Mouse (Mus musculus): ENCODE results near the gene Serpina3m. TPM values are rescaled to one million over a fixed set of nuclear protein-coding genes. Genes with fewer than 3 reads are reported as not detected.
"Not testable (repeated sequence)": the region's sequence is repeated elsewhere in the genome, so short reads cannot be mapped to it uniquely, and the experiment has no call there.

Serpina3m gene
- polyA plus RNA-seq, 1 experiment from 2014 or later, result not detected

- 37% methylated on average over 3 of the region's 3 CpGs for WGBS
- H3K4me1 ChIP-seq; H3K4me2 ChIP-seq; H3K27me3 ChIP-seq (replicated peaks); H3K4me3 ChIP-seq; ATAC-seq (replicated peaks); H3K27ac ChIP-seq; H3K36me3 ChIP-seq (replicated peaks); H3K9ac ChIP-seq; H3K9me3 ChIP-seq: not testable (repeated sequence)
Measured at GRCm38 (mm10) chr12:104351812-104352211, 13.5 kb downstream of the Serpina3m start.

DNA sequence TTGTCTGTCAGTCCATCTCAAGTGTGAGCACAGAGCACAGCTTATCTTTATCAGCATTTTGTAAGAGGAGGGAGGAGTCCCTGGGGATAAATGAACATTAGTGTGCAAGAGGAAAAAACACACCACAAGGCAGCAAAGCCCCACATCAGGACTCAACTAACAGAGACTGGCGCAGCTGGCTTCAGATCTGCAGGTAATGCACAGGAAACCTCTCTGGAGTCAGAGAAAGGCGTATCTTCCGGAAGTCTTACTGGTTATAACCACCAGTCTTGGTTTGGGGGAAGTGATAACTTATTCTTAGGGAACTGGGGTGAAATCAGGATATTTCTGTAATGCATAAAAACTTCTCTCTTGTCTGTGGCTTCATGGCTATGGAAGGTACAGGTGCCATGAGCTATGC lies 17.7 kb downstream of the Serpina3m start:
- Histone ChIP-seq H3K27me3 (replicated peaks) (no peaks in the 10 kb centered on the region), H3K4me1 (no peaks in the 10 kb centered on the region), H3K9me3 (no peaks in the 10 kb centered on the region), H3K9ac (no peak overlapping the region), H3K4me2 (no peak overlapping the region), H3K36me3 (replicated peaks) (no peaks in the 10 kb centered on the region), H3K4me3 (no peak overlapping the region), H3K27ac (no peak overlapping the region)
- WGBS, result 84% methylated on average over 3 of the region's 3 CpGs
- no peak for ATAC-seq (replicated peaks)

GRCm38 (mm10) chr12:104369986-104370385 lies 31.7 kb downstream of the Serpina3m start:
- no peaks in the 10 kb centered on the region for H3K27me3 ChIP-seq (replicated peaks)
- no peak overlapping the region for H3K4me3 ChIP-seq
- H3K36me3 ChIP-seq (replicated peaks), result no peaks in the 10 kb centered on the region
- no peak overlapping the region for H3K27ac ChIP-seq
- no peak for ATAC-seq (replicated peaks)
- 84% methylated on average over 3 of the region's 3 CpGs for WGBS
- no peak overlapping the region for H3K4me2 ChIP-seq
- no peaks in the 10 kb centered on the region for H3K4me1 ChIP-seq
- no peak overlapping the region for H3K9ac ChIP-seq
- no peaks in the 10 kb centered on the region for H3K9me3 ChIP-seq

- H3K4me1 ChIP-seq; H3K27ac ChIP-seq; H3K4me3 ChIP-seq; H3K27me3 ChIP-seq (replicated peaks); H3K4me2 ChIP-seq; H3K9me3 ChIP-seq; H3K9ac ChIP-seq; H3K36me3 ChIP-seq (replicated peaks); ATAC-seq (replicated peaks): not testable (repeated sequence)
- 73% methylated on average over 5 of the region's 5 CpGs for WGBS
Measured at GRCm38 (mm10) chr12:104377179-104377578, 38.9 kb downstream of the Serpina3m start.

GRCm38 (mm10) chr12:104378351-104378750 lies 40.1 kb downstream of the Serpina3m start:
- H3K4me3 ChIP-seq; H3K27ac ChIP-seq; H3K4me1 ChIP-seq; H3K27me3 ChIP-seq (replicated peaks); H3K9ac ChIP-seq; H3K9me3 ChIP-seq; H3K4me2 ChIP-seq; ATAC-seq (replicated peaks); H3K36me3 ChIP-seq (replicated peaks): not testable (repeated sequence)
- WGBS, result 80% methylated on average over 2 of the region's 2 CpGs

- H3K27me3 ChIP-seq (replicated peaks); H3K4me1 ChIP-seq; H3K9ac ChIP-seq; H3K9me3 ChIP-seq; H3K27ac ChIP-seq; ATAC-seq (replicated peaks); H3K4me3 ChIP-seq; H3K36me3 ChIP-seq (replicated peaks); H3K4me2 ChIP-seq: not testable (repeated sequence)
- 47% methylated on average over 5 of the region's 5 CpGs for WGBS
Measured at GRCm38 (mm10) chr12:104378815-104379214, 40.5 kb downstream of the Serpina3m start.

DNA sequence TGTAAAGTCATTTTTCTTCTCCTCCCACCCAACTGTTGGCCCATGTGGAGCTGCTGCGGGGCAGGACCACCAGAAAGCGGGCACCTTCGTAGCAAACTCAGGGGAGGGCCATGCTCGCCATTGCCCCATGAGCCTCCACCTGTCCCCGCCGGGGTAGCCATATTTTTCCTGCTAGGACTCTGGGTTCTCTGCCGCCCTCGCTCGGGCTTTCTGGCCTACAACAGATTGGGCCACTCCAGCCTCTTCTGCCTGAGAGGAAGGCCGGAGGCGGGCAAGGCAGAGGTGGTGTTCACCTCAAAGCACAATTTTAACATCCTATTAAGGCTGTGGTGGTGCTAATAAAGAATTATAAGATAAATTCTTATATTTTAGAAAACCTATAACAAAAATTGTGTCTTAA lies 41.6 kb downstream of the Serpina3m start:
- Histone ChIP-seq H3K9me3 (no peaks in the 10 kb centered on the region), H3K9ac (no peak overlapping the region), H3K27me3 (replicated peaks) (no peaks in the 10 kb centered on the region), H3K4me1 (no peaks in the 10 kb centered on the region), H3K4me3 (no peak overlapping the region), H3K4me2 (no peak overlapping the region), H3K36me3 (replicated peaks) (no peaks in the 10 kb centered on the region), H3K27ac (no peak overlapping the region)
- no peak for ATAC-seq (replicated peaks)
- WGBS, result 98% methylated on average over 11 of the region's 11 CpGs

DNA sequence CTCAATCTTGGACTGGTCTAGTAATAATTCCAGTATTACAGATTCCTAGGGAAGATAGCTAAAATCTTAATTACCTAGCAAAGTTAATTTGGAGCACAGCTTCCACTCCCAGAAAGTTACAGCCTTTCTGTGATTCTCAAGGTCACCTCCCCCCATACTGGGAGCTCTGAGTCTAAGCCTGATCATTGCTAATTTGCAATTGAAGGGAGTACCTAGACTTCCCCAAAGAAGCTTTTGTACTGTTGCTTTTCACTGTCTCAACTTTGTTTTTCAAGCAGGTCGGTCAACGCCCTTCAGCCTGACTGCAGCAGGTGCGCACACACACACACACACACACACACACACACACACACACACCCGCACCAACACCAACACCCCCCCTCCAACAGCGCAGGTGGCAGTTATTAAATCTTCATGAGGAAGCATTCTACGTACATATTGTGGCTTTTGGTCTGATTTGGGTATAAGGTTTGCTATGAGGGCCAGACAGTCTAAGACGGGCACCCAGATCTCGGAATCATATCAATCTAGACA lies 42.9 kb downstream of the Serpina3m start:
- H3K36me3 ChIP-seq (replicated peaks); H3K9me3 ChIP-seq; H3K4me3 ChIP-seq; H3K9ac ChIP-seq; H3K27me3 ChIP-seq (replicated peaks); ATAC-seq (replicated peaks); H3K4me2 ChIP-seq; H3K27ac ChIP-seq; H3K4me1 ChIP-seq: not testable (repeated sequence)
- 91% methylated on average over 8 of the region's 8 CpGs for WGBS

DNA sequence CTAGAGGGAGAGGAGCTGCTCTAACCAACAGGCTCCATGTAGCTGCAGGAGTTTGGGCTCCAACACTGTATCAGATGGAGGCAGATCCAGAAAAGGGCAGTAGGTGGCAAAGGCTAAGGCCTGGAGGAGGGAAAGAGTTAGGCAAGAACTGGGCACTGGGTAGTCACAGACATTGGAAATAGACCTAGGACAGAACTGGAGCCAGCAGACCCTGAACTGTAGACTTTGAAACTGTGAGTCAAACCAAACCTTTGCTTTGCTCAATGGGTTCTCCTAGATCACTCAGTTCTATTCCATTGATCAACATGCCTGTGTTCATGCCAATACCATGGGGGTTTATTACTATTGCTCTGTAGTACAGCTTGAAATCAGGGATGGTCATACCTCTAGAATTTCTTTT lies 47.7 kb downstream of the Serpina3m start:
- not testable (repeated sequence) for H3K4me2 ChIP-seq; H3K27ac ChIP-seq; H3K4me3 ChIP-seq; ATAC-seq (replicated peaks); H3K9ac ChIP-seq; H3K4me1 ChIP-seq; H3K27me3 ChIP-seq (replicated peaks); H3K9me3 ChIP-seq; H3K36me3 ChIP-seq (replicated peaks)

DNA sequence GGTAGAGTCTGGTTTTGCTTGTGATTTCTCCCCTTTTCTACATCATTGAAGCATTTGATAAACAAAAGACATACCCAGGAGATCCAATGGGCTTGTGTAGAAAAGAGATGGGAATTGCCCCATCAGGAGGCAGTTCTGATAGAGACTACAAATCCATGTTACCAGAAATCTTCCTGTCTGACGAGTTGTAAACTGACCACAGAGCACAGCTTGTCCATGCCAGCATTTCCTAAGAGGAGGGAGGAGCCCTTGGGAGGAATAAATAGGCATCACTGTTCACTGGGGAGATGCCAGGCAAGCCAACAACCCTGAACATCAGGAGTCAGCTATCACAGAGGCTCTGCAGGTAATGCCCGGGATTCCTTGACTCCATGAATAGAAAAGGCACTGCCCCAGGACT lies 48.6 kb downstream of the Serpina3m start:
- H3K27ac ChIP-seq; H3K4me1 ChIP-seq; H3K4me2 ChIP-seq; H3K4me3 ChIP-seq; H3K9me3 ChIP-seq; H3K9ac ChIP-seq; H3K27me3 ChIP-seq (replicated peaks); ATAC-seq (replicated peaks); H3K36me3 ChIP-seq (replicated peaks): not testable (repeated sequence)
- WGBS, result 67% methylated on average over 2 of the region's 2 CpGs

GRCm38 (mm10) chr12:104388477-104388876 lies 50.2 kb downstream of the Serpina3m start:
- Histone ChIP-seq H3K9ac (no peak overlapping the region), H3K27me3 (replicated peaks) (no peaks in the 10 kb centered on the region), H3K4me2 (no peak overlapping the region), H3K4me3 (no peak overlapping the region), H3K9me3 (no peaks in the 10 kb centered on the region), H3K36me3 (replicated peaks) (no peaks in the 10 kb centered on the region), H3K4me1 (no peaks in the 10 kb centered on the region), H3K27ac (no peak overlapping the region)
- no peak for ATAC-seq (replicated peaks)

- ATAC-seq (replicated peaks); H3K27ac ChIP-seq; H3K9me3 ChIP-seq; H3K4me3 ChIP-seq; H3K9ac ChIP-seq; H3K27me3 ChIP-seq (replicated peaks); H3K4me2 ChIP-seq; H3K36me3 ChIP-seq (replicated peaks); H3K4me1 ChIP-seq: not testable (repeated sequence)
- 74% methylated on average over 2 of the region's 2 CpGs for WGBS
Measured at GRCm38 (mm10) chr12:104391057-104391456, 52.8 kb downstream of the Serpina3m start.

DNA sequence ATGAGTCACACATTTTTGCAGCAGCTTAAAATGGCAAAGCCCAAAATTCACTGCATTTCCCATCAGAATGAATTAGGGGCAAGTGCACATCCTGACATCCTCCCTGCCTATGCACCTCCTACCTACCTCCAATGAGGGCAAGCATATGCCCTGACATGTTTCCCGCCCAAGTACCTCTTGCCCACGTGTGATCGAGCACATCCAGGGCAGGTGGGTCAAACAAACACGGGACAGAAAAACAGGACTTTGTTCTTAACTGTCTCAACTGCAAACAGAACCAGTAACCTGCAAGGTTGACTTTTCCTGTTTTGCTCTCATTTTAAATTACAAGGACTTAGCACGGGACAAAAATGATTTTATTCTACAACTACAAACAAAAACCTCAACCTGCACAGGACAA lies 65.7 kb downstream of the Serpina3m start:
- Histone ChIP-seq H3K4me1 (no peaks in the 10 kb centered on the region), H3K4me2 (no peak overlapping the region), H3K4me3 (no peak overlapping the region), H3K9ac (no peak overlapping the region), H3K27ac (no peak overlapping the region), H3K27me3 (replicated peaks) (no peaks in the 10 kb centered on the region), H3K9me3 (no peaks in the 10 kb centered on the region), H3K36me3 (replicated peaks) (no peaks in the 10 kb centered on the region)
- 85% methylated on average over 5 of the region's 5 CpGs for WGBS
- no peak for ATAC-seq (replicated peaks)

- no peak within 1 kb of the TSS for H3K4me2 ChIP-seq
- no peak for ATAC-seq (replicated peaks)
- WGBS, result 56% methylated on average over 4 of the region's 4 CpGs
- no peaks in the 10 kb centered on the region for H3K9me3 ChIP-seq
- H3K27me3 ChIP-seq (replicated peaks), result no peaks in the 10 kb centered on the region
- no peaks in the 10 kb centered on the region for H3K36me3 ChIP-seq (replicated peaks)
- no peak within 1 kb of the TSS for H3K4me3 ChIP-seq
- no peak within 1 kb of the TSS for H3K9ac ChIP-seq
- no peaks in the 10 kb centered on the region for H3K4me1 ChIP-seq
- no peak within 1 kb of the TSS for H3K27ac ChIP-seq
Measured at GRCm38 (mm10) chr12:104406454-104406885, 68.2 kb downstream of the Serpina3m start, which contains the start of gene Serpina3n. TSS of gene Serpina3n (plus strand) at chr12:104406729.

Measured in midbrain, embryonic 15.5 days (tissue).